Mouse (Mus musculus): ENCODE data around the gene Fbxw9.

Fbxw9 gene

DNA sequence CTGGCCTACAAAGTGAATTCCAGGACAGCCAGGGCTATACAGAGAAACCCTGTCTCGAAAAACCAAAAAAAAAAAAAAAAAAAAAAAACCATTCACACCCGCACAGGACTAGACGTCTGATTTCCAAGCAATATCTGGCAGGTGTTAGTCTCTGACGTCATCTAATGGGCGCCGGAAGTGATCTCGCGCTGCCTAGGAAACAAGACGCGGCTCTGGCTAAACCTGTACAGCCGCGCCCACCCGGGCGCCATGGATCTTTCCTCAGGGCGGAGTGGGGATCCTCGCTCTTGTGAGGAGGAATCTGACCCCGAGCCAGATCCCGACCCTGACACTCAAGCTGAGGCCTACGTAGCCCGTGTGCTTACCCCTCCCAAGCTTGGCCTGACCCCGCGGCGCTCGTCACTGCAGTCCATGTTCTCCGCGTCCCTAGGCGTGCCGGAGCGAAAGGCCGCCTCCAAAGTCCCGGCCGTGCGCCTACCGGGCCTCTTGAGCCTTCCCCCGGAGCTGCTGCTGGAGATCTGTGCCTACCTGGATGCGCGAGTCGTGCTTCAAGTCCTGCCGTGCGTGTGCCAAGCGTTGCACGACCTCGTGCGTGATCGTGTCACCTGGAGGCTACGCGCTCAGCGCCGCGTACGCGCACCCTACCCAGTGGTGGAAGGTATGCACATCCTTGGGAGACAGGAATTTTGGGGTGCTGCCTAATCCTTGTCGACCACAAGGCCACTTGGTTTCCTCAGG is at the start of gene Fbxw9:
Gene Fbxw9, plus strand, starts transcription at position 177 of the 738 bp plus-strand sequence.
- in situ Hi-C loops (cut with MboI; ENCODE audit: unreplicated experiment in 2 of 2) = loop anchor here in 1 of 2 experiments (25.0 kb wide), 1 partner anchor 1827 kb away; the partner anchor contains the start of gene N4bp1

DNA sequence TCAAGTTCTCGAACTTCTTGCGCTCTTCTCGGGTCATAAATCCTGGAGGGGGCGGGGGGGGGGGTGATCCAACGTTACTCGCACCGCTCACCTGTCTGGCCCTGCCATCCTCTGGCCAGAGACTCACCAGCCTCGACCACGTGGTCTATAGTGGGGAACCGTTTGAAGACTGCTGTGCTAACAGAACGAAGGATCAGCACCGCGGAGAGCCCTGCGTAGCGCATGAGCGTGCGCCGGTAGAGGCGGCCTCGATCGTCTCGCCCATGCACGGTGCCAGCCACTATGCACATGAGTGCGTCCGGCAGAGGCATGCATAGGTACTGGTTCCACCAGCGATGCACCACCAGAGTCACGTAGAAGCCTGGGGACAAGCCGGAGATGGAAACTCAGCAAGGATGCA is 48.6 kb upstream of the Fbxw9 start:
- in situ Hi-C loops (cut with MboI; ENCODE audit: unreplicated experiment in 2 of 2) = no loop called here

DNA sequence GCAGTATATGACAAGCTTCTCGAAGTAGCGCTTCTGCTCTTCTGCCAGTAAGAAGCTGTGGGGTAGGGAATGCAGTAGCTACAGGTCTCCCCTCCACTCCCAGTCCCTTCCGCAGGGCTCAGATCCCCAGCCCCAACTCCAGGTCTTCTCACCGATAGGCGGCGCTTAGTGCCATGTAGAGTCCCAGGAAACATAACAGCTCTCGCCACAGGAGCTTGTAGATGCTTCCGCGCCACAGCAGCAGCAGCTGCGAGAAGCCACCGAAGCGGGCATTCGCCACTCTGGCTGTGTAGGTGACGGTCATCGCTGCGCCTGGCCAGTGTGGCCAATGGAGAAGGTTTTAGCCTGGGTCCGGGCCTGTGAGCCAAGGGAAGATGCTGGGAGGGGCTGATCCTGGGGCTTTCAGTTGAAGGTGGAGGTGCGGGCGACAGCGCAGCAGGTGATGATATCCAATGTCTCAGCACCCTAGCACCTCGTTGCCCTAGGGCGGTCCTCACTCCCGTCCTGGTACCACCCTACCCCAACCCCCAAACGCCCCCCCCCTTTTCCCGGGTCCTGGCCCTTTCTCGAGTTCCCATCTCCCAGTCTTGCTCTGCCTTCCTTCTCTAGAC is 46.5 kb upstream of the Fbxw9 start:
- in situ Hi-C loops (cut with MboI; ENCODE audit: unreplicated experiment in 2 of 2) = no loop called here

DNA sequence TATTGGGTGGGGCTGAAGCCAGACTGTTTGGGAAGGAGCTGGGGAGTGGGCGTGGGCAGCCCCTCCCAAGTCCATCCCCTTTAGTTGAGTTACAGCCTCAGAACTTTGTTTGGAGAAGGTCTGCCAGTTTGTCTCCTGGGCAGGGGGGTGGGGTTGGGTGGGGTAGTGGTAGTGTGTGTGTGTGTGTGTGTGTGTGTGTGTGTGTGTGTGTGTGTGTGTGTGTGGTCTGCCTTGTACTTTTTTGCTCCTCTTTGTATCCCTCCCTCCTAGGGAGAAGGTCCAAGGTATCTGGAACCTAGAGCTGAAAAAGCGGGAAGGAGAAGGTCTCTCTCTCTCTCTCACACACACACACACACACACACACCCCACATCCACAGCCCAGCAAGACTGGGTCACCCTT is 45.4 kb upstream of the Fbxw9 start, which contains the start of gene Best2:
Gene Best2, minus strand, starts transcription at position 101 of the 400 bp plus-strand sequence.
- in situ Hi-C loops (cut with MboI; ENCODE audit: unreplicated experiment in 2 of 2) = no loop called here

DNA sequence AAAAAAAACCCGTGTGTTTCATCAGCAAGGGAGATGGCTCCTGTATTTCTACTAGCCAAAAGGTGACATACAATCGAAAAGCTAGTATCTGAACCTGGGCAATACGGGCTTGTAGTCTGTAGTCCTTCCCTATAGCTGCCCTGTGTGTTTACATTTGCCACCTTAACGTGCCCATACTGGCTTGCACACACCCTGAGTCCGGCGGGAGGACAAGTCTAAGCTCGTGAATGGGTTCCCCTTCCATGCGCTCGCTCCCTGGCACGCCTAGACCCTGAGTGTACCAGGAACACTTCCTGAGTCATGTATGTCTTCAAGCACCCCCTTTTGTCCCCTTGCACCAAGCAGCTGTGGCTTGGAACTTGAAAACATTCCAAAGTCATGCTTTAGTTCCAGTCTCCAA is 43.1 kb upstream of the Fbxw9 start:
- in situ Hi-C loops (cut with MboI; ENCODE audit: unreplicated experiment in 2 of 2) = no loop called here

DNA sequence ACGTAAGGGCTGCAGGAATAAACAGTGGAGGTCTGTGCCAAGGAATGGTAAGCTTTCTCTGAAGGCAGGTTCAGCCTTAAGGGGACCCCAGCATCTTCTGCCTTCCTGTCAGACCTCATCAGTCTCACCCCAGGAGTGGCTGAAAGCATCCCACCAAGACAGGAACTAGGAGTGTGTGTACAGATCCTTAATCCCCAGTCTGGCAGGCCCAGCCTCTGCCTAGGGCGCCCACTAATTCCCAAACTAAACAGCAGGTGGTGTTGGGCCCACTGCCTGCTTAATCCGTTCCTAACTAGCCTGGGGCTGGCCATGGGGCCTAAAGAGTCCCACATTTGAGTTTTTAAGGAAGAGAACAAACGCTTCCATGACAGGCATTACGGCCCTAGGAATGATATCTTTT is 42.6 kb upstream of the Fbxw9 start:
- in situ Hi-C loops (cut with MboI; ENCODE audit: unreplicated experiment in 2 of 2) = no loop called here

DNA sequence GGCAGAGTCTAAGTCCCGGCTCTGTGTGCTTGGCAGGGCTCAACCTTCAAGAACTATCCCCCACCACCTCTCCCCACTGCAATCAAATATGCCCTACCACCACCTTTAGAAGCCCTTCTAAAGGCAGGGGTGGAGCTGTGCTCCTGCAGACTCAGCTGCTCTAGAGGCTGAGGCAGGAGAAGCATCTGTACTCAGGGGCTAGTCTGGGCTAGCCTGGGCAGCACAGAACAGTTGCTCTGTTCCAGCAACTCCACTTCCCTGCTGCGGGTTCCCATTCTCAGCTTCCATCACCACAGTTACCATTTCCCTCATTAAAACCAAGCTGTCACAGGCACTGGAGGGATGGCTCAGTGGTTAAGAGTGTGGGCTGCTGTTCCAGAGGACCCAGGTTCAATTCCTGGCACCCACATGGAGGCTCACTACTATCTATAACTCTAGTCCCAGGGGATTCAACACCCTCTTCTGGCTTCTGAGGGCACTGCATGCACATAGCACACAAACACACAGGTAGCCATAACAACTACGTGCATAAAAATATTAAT is 38.3 kb upstream of the Fbxw9 start:
- in situ Hi-C loops (cut with MboI; ENCODE audit: unreplicated experiment in 2 of 2) = loop anchor here (10.0 kb wide), 2 partner anchors 47 to 53 kb away; partner anchors contain the start of genes Dhps (in 1 of the 2) and Junb (in 1 of the 2)

DNA sequence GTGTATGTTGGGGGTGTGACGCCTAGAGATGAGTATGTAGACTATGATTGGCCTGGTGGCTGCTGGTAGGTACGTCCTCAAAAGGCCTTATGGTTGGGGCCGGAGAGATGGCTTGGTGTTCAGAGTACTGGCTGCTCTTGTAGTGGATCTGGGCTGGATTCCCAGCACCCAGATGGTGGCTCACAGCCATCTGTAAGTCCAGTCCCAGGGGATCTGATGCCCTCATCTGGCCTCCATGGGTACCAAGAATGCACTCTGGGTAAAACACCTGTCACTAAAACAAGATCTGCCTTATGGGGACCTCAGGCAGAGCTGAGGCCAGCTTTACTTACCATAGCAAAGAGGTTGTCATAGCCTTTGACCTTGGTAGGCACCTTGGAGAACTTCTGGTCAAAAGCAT is 36.0 kb upstream of the Fbxw9 start:
- in situ Hi-C loops (cut with MboI; ENCODE audit: unreplicated experiment in 2 of 2) = loop anchor here (10.0 kb wide), 2 partner anchors 49 to 51 kb away; partner anchors contain the start of genes Dhps (in 1 of the 2) and Junb (in 1 of the 2)

DNA sequence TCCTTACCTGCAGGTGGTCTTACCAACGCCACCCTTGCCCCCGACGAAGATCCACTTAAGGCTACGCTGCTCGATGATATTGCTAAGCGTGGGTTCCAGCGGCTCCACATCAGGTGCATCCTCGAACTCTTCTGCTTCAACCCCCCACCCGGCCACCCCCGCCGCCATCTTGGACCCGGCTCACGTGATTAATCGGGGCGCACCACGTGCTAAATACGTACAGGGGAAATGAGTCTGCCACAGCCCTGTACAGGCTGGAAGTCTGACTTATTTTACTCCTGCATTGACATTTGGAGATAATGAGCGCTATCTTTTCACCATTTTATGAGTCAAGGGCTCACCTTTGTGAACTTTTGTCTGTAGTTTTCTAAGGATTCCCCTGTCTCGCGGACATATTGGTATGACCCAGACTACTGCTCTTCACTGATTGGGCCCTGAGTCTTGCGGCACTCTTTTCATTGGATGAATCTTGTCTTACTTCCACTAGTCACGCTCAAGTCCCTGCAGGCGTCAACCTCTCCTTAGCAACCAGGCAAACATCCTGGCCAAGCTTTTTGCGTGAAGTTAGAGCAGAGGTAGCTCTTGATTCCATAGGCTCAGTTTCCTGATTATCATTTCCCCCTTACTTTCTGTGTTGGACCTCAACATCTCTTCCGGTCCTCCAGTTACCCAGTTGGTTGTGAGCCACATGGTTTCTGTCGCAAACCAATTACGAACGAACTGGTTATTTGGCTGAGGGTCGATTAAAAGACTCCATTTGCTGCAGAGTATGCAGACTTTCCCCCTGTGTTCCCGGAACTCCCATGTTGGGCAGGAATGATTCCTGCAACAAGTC is 34.5 kb upstream of the Fbxw9 start, which contains the start of gene Asna1:
Gene Asna1, minus strand, starts transcription at position 184 of the 835 bp plus-strand sequence.
- in situ Hi-C loops (cut with MboI; ENCODE audit: unreplicated experiment in 2 of 2) = loop anchor here (5.0 to 10.0 kb wide), 3 partner anchors 49 to 58 kb away; partner anchors contain the start of genes Dhps (in 1 of the 2), Gm49661 (in 1 of the 2), Junb (in 1 of the 2) and Prdx2 (in 1 of the 2)

DNA sequence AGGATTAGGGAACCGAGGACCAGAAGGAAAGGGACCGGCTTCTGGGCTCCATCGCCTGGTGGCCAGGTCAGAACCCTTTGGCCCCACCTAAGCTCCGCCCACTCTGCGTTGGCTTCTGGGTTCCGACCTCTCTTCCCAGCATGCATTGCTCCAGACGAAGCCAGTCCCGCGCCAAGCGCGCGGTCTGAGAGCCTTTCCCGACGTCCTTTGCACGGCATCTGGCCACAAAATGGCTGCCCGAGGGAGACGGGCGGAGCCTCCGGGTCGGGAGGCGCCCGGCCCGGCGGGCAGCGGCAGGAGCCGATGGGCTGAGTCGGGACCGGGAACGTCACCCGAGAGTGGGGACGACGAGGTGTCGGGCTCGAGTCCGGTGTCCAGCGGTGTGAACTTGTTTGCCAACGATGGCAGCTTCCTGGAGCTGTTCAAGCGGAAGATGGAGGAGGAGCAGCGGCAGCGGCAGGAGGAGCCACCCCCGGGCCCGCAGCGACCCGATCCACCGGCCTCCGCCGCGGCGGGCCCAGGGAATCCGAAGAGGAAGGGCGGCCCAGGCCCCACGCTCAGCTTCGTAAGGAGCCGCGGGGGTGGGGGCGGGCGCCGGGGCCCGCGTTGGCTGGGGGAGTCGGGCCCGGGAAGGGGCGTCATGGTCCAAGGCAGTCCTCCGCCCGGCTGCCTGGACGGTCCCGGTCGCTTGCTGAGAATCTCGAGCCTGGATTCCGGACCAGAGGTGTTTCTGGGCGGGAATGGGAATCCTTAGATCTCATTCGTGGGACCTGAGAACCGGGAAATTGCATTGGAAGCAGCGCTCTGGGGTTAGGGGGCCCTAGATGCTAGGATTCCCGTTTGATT is 33.0 kb upstream of the Fbxw9 start, which contains the start of gene Trir:
Gene Trir, plus strand, starts transcription at position 154 of the 846 bp plus-strand sequence.
- in situ Hi-C loops (cut with MboI; ENCODE audit: unreplicated experiment in 2 of 2) = loop anchor here (5.0 to 10.0 kb wide), 3 partner anchors 48 to 60 kb away; partner anchors contain the start of genes Dhps (in 1 of the 2), Gm49661 (in 1 of the 2), Junb (in 1 of the 2) and Prdx2 (in 1 of the 2)

DNA sequence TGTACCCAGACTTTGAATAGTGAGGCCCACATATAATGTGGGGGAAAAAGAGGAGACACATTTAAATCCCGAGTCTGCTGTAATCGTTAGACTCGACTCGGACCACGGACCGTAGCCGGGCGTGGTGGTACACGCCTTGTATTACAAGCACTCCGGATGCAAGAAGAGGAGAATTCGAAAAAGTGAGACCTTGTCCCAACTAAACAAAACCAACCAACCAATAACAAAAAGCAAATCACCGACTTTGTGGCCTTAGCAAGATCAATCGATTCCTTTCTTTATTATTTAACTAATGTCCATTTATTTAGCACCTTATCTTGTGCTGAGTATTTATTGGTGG is 32.4 kb upstream of the Fbxw9 start:
- in situ Hi-C loops (cut with MboI; ENCODE audit: unreplicated experiment in 2 of 2) = loop anchor here (5.0 to 10.0 kb wide), 3 partner anchors 47 to 60 kb away; partner anchors contain the start of genes Dhps (in 1 of the 2), Gm49661 (in 1 of the 2), Junb (in 1 of the 2) and Prdx2 (in 1 of the 2)

DNA sequence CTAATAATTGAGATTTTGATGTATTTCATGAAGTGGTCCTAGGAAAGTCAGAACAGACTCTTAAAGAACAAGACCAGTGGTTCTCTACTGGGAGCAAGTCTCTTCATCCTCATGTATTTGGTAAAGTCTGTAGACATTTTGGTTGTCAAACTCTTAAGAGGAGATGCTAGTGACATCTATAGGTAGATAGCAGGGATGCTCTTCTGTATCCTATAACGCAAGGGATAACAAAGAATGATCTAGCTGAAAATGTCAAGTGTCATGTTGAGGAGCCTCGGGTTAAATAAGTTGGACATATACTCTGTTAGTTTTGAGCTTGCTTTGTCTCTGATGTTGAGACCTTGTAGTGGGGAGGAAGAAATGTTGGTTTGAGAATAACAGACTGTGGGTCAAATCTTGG is 31.9 kb upstream of the Fbxw9 start:
- in situ Hi-C loops (cut with MboI; ENCODE audit: unreplicated experiment in 2 of 2) = loop anchor here (5.0 to 10.0 kb wide), 3 partner anchors 47 to 61 kb away; partner anchors contain the start of genes Dhps (in 1 of the 2), Gm49661 (in 1 of the 2), Junb (in 1 of the 2) and Prdx2 (in 1 of the 2)

DNA sequence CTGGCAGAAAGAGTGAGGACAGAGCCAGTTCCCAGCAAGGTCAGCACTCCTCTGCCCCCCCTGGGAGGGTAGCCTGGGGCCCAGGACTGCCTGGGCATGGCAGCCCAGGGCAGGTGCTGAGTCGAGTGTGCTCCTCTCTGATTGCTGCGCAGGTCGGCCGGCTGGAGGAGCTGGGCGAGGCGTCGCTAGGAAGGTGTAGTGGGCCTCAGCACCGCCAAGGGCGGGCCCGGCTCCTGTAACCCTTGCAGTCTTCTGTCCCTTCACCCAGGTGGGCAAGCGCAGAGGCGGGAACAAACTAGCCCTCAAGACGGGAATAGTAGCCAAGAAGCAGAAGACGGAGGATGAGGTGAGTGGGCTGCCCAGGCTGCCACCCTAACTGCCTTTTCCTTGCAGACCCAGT is 30.6 kb upstream of the Fbxw9 start:
- in situ Hi-C loops (cut with MboI; ENCODE audit: unreplicated experiment in 2 of 2) = loop anchor here (5.0 to 10.0 kb wide), 3 partner anchors 46 to 62 kb away; partner anchors contain the start of genes Dhps (in 1 of the 2), Gm49661 (in 1 of the 2), Junb (in 1 of the 2) and Prdx2 (in 1 of the 2)

DNA sequence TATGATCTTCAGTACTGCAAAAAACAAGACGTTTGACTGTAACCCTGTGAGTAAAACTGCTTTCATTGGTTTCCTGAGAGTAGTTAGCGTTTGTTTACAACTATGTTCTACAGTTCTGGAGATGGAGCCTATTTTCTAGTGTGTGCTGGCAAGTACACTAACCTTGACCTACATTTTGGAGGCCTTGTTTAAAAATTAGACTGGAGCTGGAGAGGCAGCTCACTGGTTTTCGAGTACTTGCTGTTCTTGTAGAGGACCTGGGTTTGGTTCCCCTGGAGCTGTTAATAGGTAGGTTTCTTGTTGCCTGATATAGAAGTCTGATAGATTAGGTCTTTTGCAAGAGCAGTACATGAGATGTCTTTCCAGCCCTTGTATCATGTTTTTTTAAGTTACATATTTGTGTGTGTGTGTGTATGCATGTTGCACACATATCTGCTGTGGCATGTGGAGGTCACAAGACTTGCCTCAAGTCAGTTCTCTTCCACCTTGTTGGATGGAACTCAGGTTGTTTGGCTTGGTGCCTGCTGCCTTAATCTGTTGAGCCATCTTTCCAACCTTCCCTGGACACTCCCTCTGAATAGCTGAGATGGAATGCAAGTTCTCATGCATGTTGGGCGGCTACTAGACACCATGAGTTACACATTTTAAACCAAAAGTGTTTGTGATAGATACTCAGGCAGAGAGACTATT is 27.1 kb upstream of the Fbxw9 start:
- in situ Hi-C loops (cut with MboI; ENCODE audit: unreplicated experiment in 2 of 2) = no loop called here

DNA sequence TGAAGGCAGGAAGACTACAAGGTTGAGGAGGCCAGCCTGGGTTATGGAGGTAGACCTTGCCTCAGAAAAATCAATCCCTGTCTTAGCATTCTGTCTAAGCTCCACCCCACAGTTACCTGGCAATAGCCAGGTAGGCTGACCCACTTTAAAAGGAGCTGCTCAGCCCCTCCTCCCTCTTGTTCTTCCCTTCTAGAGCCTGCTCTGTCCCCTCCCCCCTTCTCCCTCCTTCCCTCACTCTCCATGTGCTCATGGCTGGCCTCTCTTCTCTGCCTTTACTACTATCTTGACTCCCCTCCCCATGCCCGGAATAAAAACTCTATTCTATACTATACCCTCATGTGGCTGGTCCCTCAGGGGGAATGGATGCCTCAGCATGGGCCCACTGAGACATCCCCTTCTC is 26.0 kb upstream of the Fbxw9 start:
- in situ Hi-C loops (cut with MboI; ENCODE audit: unreplicated experiment in 2 of 2) = no loop called here

DNA sequence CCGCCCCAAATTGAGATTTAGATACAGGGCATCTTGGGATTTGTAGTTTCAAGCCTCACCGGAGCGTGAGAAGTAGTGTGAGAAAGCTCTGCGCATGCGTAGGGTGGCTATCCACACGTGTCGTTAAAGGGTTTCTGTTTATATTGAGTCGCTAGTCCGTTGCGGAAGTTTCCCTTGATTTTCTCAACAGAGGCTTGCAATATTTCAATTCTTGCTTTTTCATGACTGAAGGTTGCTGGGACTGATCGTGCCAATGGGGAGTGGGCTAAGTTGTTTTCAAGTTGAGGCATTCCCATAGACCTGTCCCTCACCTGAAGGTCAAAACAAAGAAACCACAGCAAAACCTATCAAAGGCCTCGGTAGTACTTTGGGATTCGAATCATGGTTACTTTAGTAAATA is 25.1 kb upstream of the Fbxw9 start:
- in situ Hi-C loops (cut with MboI; ENCODE audit: unreplicated experiment in 2 of 2) = no loop called here

DNA sequence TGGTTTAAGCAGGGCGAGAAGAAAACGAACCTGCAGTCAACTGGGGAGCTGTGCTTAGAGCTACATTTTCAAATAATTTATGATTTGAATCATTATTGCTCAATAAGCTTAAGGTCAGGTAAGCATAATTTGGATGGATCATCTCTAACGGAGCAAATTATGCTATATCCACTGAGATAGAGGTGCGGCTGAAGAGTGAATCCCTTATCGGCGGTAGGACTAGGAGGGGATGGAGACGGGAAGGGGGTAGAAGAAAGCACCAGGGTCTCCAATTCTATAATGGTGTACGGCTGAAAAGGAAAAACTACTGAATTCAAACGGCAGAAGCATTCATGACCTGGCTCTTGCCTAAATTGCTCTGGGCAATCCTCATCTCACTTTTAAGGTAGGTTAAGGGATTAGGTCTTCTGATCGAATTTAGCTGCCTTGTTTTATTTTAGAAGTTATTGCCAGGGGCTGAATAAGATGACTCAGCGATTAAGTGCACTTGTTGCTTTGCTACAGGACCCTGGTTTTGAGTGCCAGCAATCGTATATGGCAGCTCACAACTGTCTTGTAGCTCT is 24.6 kb upstream of the Fbxw9 start:
- in situ Hi-C loops (cut with MboI; ENCODE audit: unreplicated experiment in 2 of 2) = no loop called here

DNA sequence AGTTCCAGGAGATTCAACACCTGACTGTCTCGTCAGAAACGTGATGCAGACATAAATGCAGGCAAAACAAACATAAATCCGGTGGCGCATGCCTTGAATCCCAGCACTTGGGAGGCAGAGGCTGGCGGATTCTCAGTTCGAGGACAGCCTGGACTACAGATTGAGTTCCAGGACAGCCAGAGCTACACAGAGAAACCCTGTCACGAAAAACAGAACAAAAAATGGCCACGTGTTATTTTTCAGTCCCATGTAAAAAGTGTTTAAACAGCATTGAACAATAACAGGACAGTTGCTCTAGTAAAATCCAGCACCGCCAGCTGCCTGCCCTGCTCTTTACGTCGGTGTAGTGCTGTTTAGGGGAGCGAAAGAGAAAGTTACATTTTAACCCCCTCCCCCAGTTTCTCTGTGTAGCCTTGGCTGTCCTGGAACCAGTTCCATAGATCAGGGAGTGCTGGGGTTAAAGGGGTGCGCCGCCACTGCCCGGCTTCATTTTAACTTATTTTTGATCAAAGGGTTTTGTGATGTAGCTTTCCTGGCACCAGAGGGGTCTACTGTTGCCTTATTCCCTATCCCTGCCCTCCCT is 24.0 kb upstream of the Fbxw9 start:
- in situ Hi-C loops (cut with MboI; ENCODE audit: unreplicated experiment in 2 of 2) = no loop called here
